Mouse (Mus musculus) ES-E14 (cell line): Measurements from ENCODE around the gene Thra. TPM values are rescaled to one million over a fixed set of nuclear protein-coding genes. Genes with fewer than 3 reads are reported as not detected.

ENCODE experiments used
- DNase-seq: peaks from one replicate; pipeline ENCODE4 v3.0.0-alpha.2; 2013; ENCODE audit warnings: low read depth, low spot score
- H3K27ac ChIP-seq: 2 replicates; pipeline ENCODE4 v1.5.1; 2012; ENCODE audit warnings: low read depth, mild to moderate bottlenecking, low read length, moderate library complexity, mixed read lengths; ENCODE audit not compliant: poor library complexity, insufficient read depth, severe bottlenecking
- H3K36me3 ChIP-seq: 2 replicates; pipeline ENCODE4 v1.6.1; 2012; ENCODE audit warnings: mild to moderate bottlenecking, low read length, moderate library complexity, mixed read lengths; ENCODE audit not compliant: control insufficient read depth, poor library complexity, insufficient read depth, severe bottlenecking
- H3K4me1 ChIP-seq, 2 experiments: fragments of 150-350 bp in 1 of 2; sonication (generic) in 1 of 2; 2 replicates each; pipeline ENCODE4 v1.6.1; 2012; ENCODE audit warnings: low read length in 2 of 2, mild to moderate bottlenecking in 1 of 2, mixed read lengths in 1 of 2; ENCODE audit not compliant: control insufficient read depth in 2 of 2, insufficient read depth in 2 of 2, poor library complexity in 1 of 2
- H3K4me3 ChIP-seq, 2 experiments: fragments of 150-350 bp in 1 of 2; sonication (generic) in 1 of 2; 2 replicates each; pipeline ENCODE4 v1.5.1; 2012; ENCODE audit warnings: low read length in 2 of 2, low read depth in 1 of 2, mild to moderate bottlenecking in 1 of 2, mixed read lengths in 1 of 2; ENCODE audit not compliant: insufficient read depth in 1 of 2, poor library complexity in 1 of 2, severe bottlenecking in 1 of 2
- H3K9ac ChIP-seq: 2 replicates; pipeline ENCODE4 v1.6.1; 2012; ENCODE audit warnings: low read depth, mild to moderate bottlenecking, low read length, mixed read lengths; ENCODE audit not compliant: poor library complexity, insufficient read depth, severe bottlenecking
- H3K9me3 ChIP-seq: fragments of 150-350 bp; sonication (generic); 2 replicates; pipeline ENCODE4 v1.6.1; 2012; ENCODE audit warnings: low read depth, mild to moderate bottlenecking, low read length; ENCODE audit not compliant: control insufficient read depth, insufficient read depth
- CHD2 ChIP-seq: IDR thresholded peaks from 2 replicates; pipeline ENCODE4 v1.6.1; 2014; ENCODE audit warnings: mild to moderate bottlenecking, low read depth, low read length, inconsistent platforms
- HCFC1 ChIP-seq: IDR thresholded peaks from 2 replicates; pipeline ENCODE4 v1.6.1; 2012; ENCODE audit warnings: low read length, inconsistent platforms, borderline replicate concordance; ENCODE audit not compliant: insufficient read depth
- MAFK ChIP-seq: IDR thresholded peaks from 2 replicates; pipeline ENCODE4 v1.6.1; 2014; ENCODE audit warnings: mild to moderate bottlenecking, low read depth, low read length, inconsistent platforms; ENCODE audit not compliant: insufficient read depth
- ZC3H11A ChIP-seq: IDR thresholded peaks from 2 replicates; pipeline ENCODE4 v1.6.1; 2012; ENCODE audit warnings: low read depth, mild to moderate bottlenecking, inconsistent platforms, low read length, borderline replicate concordance
- ZNF384 ChIP-seq: IDR thresholded peaks from 2 replicates; pipeline ENCODE4 v1.6.1; 2012; ENCODE audit warnings: low read depth, low read length, inconsistent platforms
- in situ Hi-C, 2 experiments: fragments of 600-800 bp; cut with MboI; formaldehyde crosslinking; loops; one replicate each; pipeline ENCODE4 v1.15.1; 2025; ENCODE audit warnings: low sequenced_read_pairs in 2 of 2, inconsistent platforms in 1 of 2; ENCODE audit not compliant: unreplicated experiment in 2 of 2
- total RNA-seq: library from RNA; depleted of rRNA; stranded (reverse); fragments of 300-350 nt; gene quantifications from 2 replicates; pipeline ENCODE4 v1.2.3, GENCODE M21; 2012

Thra gene
- total RNA-seq, 1 experiment, result 7.7 TPM

DNA sequence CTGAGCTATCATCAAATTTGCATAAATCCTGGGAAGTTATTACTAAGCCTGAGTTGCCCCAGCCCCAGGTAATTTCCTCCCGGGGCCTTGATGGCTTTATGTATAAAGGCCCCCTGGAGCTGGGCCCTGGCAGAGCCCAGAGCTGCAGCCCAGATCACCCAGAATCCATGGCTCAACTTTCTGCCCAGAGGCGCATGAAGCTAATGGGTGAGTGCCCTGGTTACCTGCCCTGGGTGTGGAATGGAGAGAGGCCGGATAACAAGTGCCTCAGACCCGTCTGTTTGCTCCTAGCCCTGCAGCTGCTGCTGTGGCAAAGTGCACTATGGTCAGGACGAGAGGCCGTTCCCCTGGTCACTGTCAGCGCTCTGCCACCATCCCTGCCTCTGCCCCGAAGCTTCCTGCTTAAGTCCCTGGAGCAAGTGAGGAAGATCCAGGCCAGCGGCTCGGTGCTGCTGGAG is 39.2 kb upstream of the Thra start, which contains the start of gene Csf3:
Gene Csf3, plus strand, starts transcription at position 51 of the 458 bp plus-strand sequence.
- no peak for TF ChIP-seq ZC3H11A
- TF ChIP-seq MAFK, result no peak
- TF ChIP-seq ZNF384, result no peak
- no peak for TF ChIP-seq CHD2
- TF ChIP-seq HCFC1, result no peak
- Histone ChIP-seq H3K27ac (no peak within 1 kb of the TSS), H3K4me3 (no peak within 1 kb of the TSS), H3K9ac (no peak within 1 kb of the TSS), H3K4me1 (peaks cover 0 to 6% of the 10 kb centered on the region in 2 experiments; a peak in 1 of 4 replicates), H3K36me3 (peaks cover 17% of the 10 kb centered on the region), H3K9me3 (no peaks in the 10 kb centered on the region)
- no peak for DNase-seq
- in situ Hi-C loops, result no loop called here

DNA sequence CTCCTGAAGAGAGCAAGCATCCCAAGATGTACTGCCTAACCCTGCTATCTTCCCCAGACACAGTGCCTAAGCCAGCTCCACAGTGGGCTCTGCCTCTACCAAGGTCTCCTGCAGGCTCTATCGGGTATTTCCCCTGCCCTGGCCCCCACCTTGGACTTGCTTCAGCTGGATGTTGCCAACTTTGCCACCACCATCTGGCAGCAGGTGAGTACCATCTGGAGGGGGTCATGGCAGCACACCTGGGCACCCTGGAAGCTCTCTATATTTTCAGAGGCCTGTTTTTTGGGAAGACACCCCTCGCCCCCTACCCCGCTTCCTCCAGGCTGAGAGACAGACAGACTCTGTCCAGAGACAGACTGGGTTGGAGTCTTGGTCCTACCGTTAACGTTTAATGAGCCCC is 38.1 kb upstream of the Thra start:
- Histone ChIP-seq H3K4me1 (peaks cover 0 to 6% of the 10 kb centered on the region in 2 experiments; a peak in 1 of 4 replicates), H3K9me3 (no peaks in the 10 kb centered on the region), H3K4me3 (no peak overlapping the region), H3K27ac (no peak overlapping the region), H3K9ac (no peak overlapping the region), H3K36me3 (peaks cover 24% of the 10 kb centered on the region)
- no peak for DNase-seq
- TF ChIP-seq ZNF384 (no peak), MAFK (no peak), HCFC1 (no peak), CHD2 (no peak), ZC3H11A (no peak)
- in situ Hi-C loops, result no loop called here

DNA sequence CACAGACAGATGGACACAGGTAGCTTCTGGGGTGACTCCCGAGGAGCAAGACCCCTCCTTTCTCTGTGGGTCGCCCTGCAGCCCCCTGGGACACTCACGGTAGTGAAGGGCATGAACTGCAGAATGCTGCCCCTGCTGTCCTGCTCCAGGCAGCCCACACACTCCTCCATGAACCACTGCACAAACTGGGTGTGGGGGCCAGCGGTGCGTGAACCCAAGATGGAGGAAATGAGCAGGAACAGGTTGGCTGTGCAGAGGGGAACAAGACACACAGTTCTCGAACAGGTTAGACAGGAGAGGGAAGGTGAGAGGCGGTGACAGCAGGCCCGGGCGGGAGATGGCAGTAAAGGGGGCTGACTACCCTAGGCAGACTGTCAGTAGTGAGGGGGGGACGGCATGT is 35.4 kb upstream of the Thra start:
- Histone ChIP-seq H3K9me3 (no peaks in the 10 kb centered on the region), H3K9ac (no peak overlapping the region), H3K27ac (no peak overlapping the region), H3K4me3 (no peak overlapping the region), H3K4me1 (peaks cover 2 to 19% of the 10 kb centered on the region in 2 experiments; a peak in 3 of 4 replicates), H3K36me3 (peaks cover 37% of the 10 kb centered on the region)
- in situ Hi-C loops, result no loop called here
- no peak for DNase-seq
- TF ChIP-seq MAFK, result no peak
- no peak for TF ChIP-seq ZC3H11A
- TF ChIP-seq ZNF384, result no peak
- TF ChIP-seq CHD2, result no peak
- TF ChIP-seq HCFC1, result no peak

DNA sequence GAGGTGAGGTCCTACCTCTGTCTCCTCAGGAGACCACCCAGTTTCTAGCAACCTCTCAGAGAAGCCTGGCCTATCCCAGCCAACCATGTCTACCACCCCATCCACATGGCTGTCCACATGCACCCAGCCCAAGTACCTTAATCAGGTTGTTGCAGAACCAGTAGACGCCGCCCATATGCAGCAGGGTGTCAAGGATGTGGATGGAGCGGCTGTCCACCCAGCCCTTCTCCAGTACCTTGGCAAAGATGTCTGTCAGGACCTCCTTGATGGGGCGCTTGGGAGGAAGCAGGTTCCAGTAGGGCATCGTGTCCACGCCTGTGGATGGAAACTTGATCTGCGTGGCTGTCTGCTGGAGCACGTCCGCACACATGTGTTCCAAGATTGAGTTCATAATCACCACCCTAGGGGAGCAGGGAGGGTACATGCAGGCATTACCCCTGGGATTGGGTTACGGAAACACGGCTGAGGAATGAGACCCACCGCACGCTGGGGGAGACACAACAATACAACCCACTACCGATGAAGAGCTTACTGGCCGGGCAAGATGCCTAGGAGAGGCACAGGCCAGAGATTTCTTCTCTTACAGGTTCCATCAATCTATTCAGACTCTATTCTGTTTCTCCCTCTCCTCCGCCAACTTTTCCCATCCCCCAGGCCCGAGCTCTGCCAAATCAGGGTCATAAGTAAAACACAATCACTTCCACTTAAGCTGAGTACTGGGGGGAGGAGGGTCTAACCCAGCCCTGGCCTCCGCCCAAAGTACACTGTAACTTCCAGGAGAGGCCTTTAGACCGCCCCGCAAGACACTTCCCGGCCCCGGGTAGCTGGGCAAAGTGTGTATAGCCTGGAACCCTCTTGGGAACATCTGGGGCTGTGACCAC is 32.8 kb upstream of the Thra start:
- in situ Hi-C loops, result no loop called here
- H3K27ac ChIP-seq, result no peak overlapping the region
- no peak for TF ChIP-seq ZNF384
- no peak for TF ChIP-seq MAFK
- TF ChIP-seq ZC3H11A, result no peak
- TF ChIP-seq HCFC1, result no peak
- TF ChIP-seq CHD2, result no peak
- no peaks in the 10 kb centered on the region for H3K9me3 ChIP-seq
- peaks cover 46% of the 10 kb centered on the region for H3K36me3 ChIP-seq
- DNase-seq, result no peak
- H3K9ac ChIP-seq, result no peak overlapping the region
- H3K4me1 ChIP-seq, result peaks cover 2 to 17% of the 10 kb centered on the region in 2 experiments; a peak in 3 of 4 replicates
- H3K4me3 ChIP-seq, result no peak overlapping the region
